Mouse (Mus musculus): ENCODE results near the gene Susd4. TPM values are rescaled to one million over a fixed set of nuclear protein-coding genes. Genes with fewer than 3 reads are reported as not detected.

Susd4 gene
- total RNA-seq, 2 experiments from 2014 or later = 94.1 to 100 TPM

GRCm38 (mm10) chr1:182784784-182785183, 21.1 kb downstream of the Susd4 start:
- DNase-seq (ENCODE audit: low spot score in 2 of 2) = no peak

DNA sequence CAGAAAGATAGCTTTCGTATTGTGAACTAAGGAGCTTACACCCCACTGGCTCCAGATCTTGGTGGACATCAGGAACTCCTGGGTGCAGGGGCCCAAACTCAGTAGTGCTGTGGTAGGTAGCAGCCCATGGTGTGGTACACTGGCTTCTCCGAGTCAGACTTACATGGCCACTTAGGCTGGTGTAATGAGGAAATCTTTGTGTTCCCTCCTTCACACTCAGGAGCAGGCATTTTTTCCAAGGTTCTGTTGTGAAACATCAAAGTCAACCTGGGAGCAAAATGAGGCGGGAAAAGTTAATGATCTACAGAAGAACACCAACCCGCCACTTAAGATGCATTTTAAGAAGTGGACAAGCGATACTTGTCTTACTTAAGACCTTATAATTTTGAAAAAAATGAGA, 21.8 kb downstream of the Susd4 start:
- no peak for DNase-seq (ENCODE audit: low spot score in 2 of 2)

DNA sequence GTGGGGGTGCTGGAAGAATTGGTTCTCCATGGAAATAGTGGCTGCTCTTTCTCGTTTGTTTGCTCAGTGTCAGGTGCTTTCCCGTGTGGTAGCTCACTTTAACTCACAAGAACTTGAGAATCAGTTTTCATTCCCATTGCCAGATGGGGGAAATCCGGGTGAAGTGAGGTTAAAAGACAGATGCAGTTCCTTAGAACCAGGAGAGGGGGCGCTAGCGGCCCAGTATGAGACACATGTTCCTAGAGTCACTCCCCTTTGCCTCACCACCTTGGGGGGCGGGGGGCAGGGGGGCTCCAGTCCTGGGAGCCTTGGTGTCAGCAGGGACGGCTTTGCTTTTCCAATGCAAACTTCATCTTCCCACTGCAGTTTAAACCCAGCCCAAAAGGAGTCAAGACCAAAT, 23.4 kb downstream of the Susd4 start:
- DNase-seq (ENCODE audit: low spot score in 2 of 2) = no peak

GRCm38 (mm10) chr1:182788896-182789295, 25.2 kb downstream of the Susd4 start:
- no peak for DNase-seq (ENCODE audit: low spot score in 2 of 2)

DNA sequence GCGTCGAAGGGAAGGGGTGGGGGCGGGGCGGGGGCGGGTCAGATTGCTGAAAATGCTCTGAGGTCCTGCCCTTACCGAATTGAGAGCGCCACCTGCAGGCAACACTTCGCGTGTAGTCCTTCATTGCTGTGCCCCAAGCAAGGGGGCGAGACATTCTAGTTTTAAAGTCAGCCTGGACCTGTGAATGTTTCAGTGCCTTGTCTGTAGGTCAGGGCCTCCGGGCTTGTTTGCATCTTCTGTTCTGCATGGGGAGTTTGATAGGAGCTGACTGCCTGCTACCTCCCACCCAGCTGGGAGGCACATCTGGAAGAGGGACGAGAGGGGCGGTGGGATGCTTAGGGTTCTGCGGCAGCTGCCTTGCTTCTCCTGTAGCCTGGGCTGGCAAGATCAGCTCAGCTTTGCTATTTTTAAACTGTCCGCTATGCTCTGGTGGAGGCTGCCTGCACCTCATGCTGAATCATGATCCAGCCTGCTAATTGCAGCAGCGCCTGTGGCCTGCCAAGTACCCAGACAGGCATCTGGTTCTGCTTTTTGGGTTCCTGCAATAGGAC, 28.9 kb downstream of the Susd4 start:
- peak; percentile 67 to 75 for DNase-seq (ENCODE audit: low spot score in 2 of 2)

GRCm38 (mm10) chr1:182794221-182794620, 30.6 kb downstream of the Susd4 start:
- DNase-seq (ENCODE audit: low spot score in 2 of 2) = no peak

DNA sequence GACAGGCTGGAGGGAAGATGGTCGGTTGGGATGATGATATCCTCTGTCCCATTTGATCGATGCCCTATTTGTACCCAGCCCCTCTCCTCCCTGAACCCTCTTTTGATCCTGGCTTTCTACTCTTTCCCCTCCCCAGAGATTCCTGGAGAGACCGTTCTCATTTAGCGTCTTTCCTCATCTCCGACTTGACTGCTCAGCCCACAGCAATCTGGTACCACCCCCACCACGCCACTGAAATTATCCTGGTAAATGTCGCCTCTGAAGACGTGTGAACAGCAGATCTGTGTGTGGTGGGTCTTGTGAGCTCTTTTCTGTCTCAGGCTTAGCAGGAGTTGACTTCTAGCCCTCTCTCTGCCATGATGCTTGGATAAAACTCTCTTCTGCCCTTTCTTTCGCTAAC, 31.0 kb downstream of the Susd4 start:
- DNase-seq (ENCODE audit: low spot score in 2 of 2) = no peak

DNA sequence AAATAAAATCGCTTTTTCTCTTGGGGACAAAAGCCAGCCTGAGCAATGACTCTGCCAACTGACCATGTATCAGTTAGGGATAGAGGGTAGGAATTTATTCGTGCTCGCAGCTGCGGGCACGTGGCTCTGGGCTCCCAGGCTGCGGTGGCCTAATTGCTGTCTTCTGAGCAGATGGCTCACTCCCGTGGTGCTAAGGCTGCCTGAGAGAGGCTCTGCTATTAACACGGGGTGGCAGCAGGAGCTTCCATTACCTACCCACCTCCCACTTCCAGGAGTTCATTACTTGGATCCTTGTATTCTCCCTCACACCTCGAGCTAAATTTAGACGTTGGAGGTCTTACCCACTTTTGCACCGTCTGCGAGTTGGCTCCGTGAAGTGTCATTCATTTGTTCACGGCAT, 33.4 kb downstream of the Susd4 start:
- DNase-seq (ENCODE audit: low spot score in 2 of 2) = no peak

GRCm38 (mm10) chr1:182801590-182801989, 37.9 kb downstream of the Susd4 start:
- DNase-seq (ENCODE audit: low spot score in 2 of 2) = no peak

DNA sequence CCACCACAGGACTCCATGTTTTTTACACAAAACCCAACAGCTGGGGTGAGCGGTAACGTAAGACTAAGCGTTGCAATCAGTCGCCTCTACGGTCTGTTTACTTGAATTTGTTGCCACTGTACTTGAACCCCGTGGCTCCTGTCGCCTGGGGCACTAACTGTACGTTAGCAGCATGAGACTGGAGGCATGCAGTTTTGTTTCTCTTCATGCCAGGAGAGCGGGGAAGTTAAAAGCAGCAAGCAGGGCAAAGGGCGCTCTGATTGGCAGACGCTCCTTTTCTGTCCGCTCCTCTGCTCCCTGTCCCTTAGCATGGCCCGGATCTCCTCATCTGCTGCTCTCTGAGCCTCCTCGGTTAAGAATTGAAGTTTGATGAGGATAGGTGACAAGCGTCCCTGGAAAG, 39.2 kb downstream of the Susd4 start:
- DNase-seq (ENCODE audit: low spot score in 2 of 2) = no peak

DNA sequence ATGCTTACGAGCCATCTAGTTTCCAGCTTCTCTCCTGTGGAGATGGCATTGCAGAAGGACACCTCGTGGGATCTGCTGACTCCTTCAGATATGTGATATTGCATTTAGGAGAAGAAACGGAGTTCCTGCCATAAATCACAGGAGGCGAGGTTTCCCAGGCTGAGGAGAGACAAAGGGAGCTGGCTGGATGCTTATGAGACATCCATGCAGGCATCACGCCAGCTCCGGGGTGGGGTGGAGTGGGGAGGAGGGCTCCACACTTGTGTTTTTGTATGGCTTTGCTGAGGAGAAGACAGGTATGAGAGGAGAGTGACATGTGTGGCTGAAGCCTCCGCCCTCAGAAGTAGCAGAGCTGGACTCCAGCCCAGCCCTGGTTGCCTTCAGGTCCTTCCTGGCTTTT, 50.3 kb downstream of the Susd4 start:
- DNase-seq (ENCODE audit: low spot score in 2 of 2) = no peak

DNA sequence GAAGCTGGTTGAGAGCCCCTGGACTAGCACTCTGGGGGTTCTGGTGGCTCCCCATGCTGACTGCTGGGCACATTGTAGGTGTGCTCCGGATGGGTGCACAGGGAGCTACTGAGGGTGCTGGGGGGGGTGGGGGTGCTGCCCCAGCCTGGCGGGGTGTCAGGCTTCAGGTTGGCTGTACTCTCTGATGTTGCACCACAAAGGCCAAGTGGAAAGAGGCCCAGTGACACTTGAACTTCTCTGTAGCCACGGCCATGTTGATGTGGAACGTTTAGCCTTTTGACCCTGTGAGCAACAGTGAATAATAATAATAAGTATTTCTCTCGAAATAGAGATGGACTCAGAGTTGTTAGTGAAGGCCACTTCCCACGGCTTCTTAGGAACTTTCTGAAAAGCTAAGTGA, 50.9 kb downstream of the Susd4 start:
- DNase-seq (ENCODE audit: low spot score in 2 of 2) = no peak

DNA sequence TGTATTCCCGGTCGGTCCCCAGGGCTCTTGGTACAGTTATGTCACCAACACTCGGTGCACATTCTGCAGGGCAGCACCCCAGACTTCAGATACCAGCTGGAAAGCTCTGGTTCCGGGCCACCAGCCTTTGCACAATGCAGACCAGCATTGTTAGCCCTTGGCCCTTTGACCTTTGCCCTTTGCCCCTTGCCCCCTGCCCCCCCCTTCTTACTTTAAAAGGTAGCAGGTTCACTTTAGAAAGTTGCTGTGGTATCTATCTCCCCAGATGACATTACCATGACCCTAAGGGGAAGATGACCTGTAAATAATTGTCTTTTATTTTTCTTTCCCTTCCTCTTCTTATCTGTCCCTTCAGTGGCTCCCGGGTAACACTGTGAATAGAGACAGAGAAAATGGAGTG, 53.4 kb downstream of the Susd4 start:
- DNase-seq (ENCODE audit: low spot score in 2 of 2) = no peak

DNA sequence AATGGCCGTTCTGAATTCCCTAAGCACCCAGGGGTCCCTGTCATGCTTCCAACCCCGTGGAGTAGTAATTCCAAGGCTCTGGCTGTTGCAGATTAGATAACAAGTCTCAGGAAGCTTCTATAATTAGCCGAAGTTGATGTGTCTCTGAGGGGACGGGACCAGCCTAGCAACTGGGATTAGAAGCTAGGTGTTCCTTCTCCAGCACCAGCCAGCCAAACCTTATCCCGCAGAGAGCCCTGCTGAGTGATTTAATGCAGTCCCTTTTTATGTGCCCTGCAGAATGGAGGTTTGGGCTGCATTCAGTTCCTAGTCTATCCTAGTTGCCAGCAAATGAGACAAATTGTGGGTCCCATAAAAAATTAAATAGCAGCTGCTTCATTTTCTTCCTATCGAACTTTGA, 54.0 kb downstream of the Susd4 start:
- DNase-seq (ENCODE audit: low spot score in 2 of 2) = no peak

DNA sequence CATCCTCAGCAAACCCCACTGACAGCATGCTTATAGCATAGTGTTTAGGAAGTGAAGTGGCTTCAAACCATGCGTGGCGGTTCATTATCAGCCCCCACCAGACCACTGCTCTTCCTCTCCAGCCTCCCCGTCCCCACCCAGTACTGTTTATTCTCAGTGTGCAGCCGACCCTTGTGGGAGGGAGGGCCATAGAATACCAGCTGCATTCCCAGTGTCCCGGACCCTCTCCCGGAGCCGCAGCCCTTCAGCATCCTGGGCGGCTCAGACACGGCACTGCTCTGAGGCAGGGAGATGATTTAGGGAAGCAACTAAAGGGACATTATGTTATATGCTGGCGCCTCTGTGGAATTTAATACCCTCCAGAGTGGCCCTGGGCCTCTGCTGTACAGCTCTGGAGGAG, 55.3 kb downstream of the Susd4 start:
- no peak for DNase-seq (ENCODE audit: low spot score in 2 of 2)

- no peak for DNase-seq (ENCODE audit: low spot score in 2 of 2)
Observed at GRCm38 (mm10) chr1:182822729-182823128, 59.1 kb downstream of the Susd4 start.

GRCm38 (mm10) chr1:182823723-182824421, 60.2 kb downstream of the Susd4 start:
- DNase-seq (ENCODE audit: low spot score in 2 of 2) = no peak

GRCm38 (mm10) chr1:182826557-182826956, 62.9 kb downstream of the Susd4 start:
- DNase-seq (ENCODE audit: low spot score in 2 of 2) = no peak

DNA sequence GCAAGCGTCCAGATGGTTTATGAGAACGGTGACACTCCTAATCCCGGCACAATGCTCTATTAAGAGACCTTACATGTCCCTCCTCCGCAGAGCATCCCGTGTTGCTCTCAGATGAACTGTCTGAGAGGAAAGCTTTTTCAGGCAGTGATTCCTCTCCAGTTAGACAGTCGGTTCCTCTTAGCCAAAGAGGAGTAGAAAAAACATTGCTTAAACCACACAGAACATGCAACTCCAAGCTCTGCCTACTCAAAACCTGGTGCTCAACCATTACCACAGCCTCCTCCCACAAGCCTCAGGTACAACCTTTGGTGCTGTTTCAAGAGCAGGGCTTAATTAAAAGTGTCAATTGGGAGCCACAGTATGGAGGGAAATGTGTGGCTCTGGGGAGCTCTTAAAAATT, 74.4 kb downstream of the Susd4 start:
- no peak for DNase-seq (ENCODE audit: low spot score in 2 of 2)

GRCm38 (mm10) chr1:182839332-182839929, 75.8 kb downstream of the Susd4 start:
- no peak for DNase-seq (ENCODE audit: low spot score in 2 of 2)

GRCm38 (mm10) chr1:182840011-182840410, 76.4 kb downstream of the Susd4 start:
- DNase-seq (ENCODE audit: low spot score in 2 of 2) = no peak

DNA sequence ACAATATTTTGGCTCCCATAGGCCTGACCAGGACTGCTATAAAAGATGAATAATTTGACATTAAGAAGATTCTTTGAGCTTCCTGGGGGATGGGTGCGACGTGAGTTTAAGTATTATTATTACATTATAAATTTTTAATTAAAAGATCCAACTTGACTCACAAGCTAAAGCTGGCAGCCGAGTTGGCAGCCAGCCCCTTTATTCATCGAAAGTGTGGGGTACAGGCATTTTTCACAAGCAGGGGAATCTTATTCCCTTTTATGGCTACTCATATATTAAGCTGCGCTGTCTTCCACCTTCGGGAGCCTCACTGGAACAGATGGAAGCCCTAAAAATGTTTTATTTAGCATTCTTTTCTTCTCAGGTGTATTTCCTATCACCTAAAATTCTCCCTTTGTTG, 76.9 kb downstream of the Susd4 start:
- no peak for DNase-seq (ENCODE audit: low spot score in 2 of 2)

- DNase-seq (ENCODE audit: low spot score in 2 of 2) = no peak
Observed at GRCm38 (mm10) chr1:182849556-182849955, 85.9 kb downstream of the Susd4 start.
